Mouse (Mus musculus) midbrain, embryonic 14.5 days (tissue): ENCODE results near the gene Snx8. TPM values are rescaled to one million over a fixed set of nuclear protein-coding genes. Genes with fewer than 3 reads are reported as not detected.

ENCODE experiments used
- ATAC-seq: fragments of 200-750 bp; cut with Nextera tagmentation; 2 replicates; pipeline ENCODE4 v1.8.0; 2017; ENCODE audit warnings: moderate number of reproducible peaks, moderate library complexity; ENCODE audit not compliant: low FRiP score, low TSS enrichment
- DNase-seq: peaks from one replicate; pipeline ENCODE4 v3.0.0-alpha.2; 2015
- H3K27ac ChIP-seq: fragments of 300-500 bp; sonication (generic); replicated peaks from 2 replicates; pipeline ENCODE4 v1.5.1; 2014; ENCODE audit warnings: mild to moderate bottlenecking, low read depth, low read length, moderate library complexity
- H3K27me3 ChIP-seq: fragments of 300-500 bp; sonication (generic); 2 replicates; pipeline ENCODE4 v1.6.1; 2014; ENCODE audit warnings: low read length, control low read depth, mixed read lengths; ENCODE audit not compliant: control insufficient read depth, insufficient read depth
- H3K36me3 ChIP-seq: fragments of 300-500 bp; sonication (generic); 2 replicates; pipeline ENCODE4 v1.6.1; 2014; ENCODE audit warnings: low read length, control low read depth; ENCODE audit not compliant: control insufficient read depth, insufficient read depth
- H3K4me1 ChIP-seq: fragments of 300-500 bp; sonication (generic); 2 replicates; pipeline ENCODE4 v1.6.1; 2014; ENCODE audit warnings: mild to moderate bottlenecking, antibody characterized with exemption, low read length, control low read depth; ENCODE audit not compliant: control insufficient read depth, insufficient read depth
- H3K4me2 ChIP-seq: fragments of 300-500 bp; sonication (generic); 2 replicates; pipeline ENCODE4 v1.6.1; 2014; ENCODE audit warnings: mild to moderate bottlenecking, low read length, moderate library complexity
- H3K4me3 ChIP-seq: fragments of 300-500 bp; sonication (generic); replicated peaks from 2 replicates; pipeline ENCODE4 v1.5.1; 2014; ENCODE audit warnings: low read depth, low read length
- H3K9ac ChIP-seq: fragments of 300-500 bp; sonication (generic); replicated peaks from 2 replicates; pipeline ENCODE4 v1.6.1; 2014; ENCODE audit warnings: mild to moderate bottlenecking, low read length, moderate library complexity
- H3K9me3 ChIP-seq: fragments of 300-500 bp; sonication (generic); 2 replicates; pipeline ENCODE4 v1.6.1; 2016; ENCODE audit warnings: low read length, control low read depth, mixed read lengths; ENCODE audit not compliant: control insufficient read depth
- WGBS: fragments of 180-500 bp; shearing (Covaris S2); extraction: QIAGEN DNeasy Blood & Tissue Kit; methylation state at CpG from one replicate; pipeline ENCODE4 v1.1.7; 2014; 5-methylcytosine and 5-hydroxymethylcytosine counted together
- polyA plus RNA-seq: library from polyadenylated mRNA; unstranded; fragments of >200 nt; fragmentation: Nextera tagmentation; extraction: Ambion mirVana; gene quantifications from 2 replicates; pipeline ENCODE4 v1.2.1, GENCODE M21; 2014

Gene Snx8
- polyA plus RNA-seq, 1 experiment from 2014 or later = 13.4 TPM

DNA sequence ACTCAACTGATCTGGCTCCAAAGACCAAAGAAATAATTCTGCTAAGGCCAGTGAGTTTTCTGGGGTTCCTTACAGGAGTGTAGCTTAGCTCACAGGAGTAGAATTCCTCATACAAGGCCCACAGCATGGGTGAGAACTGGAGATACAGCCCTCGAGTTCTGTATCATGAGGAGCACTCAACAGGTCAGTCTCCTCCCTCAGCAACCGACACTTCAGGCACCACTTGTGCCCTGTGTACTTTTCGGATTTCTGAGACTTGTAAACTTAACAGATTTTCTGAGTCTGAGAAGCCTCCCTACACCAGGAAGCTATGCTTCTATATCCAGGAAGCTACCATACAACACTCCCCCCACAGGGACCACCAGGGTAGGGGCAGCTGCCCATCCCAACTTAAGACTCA is 49.2 kb downstream of the Snx8 start:
- no peak for ATAC-seq
- 91% methylated on average over 3 of the region's 3 CpGs for WGBS
- Histone ChIP-seq H3K36me3 (peaks cover 40% of the 10 kb centered on the region), H3K27me3 (no peaks in the 10 kb centered on the region), H3K9ac (no peak overlapping the region), H3K4me1 (no peaks in the 10 kb centered on the region), H3K4me3 (no peak overlapping the region), H3K9me3 (no peaks in the 10 kb centered on the region), H3K4me2 (no peak overlapping the region), H3K27ac (no peak overlapping the region)
- DNase-seq = no peak

- Histone ChIP-seq H3K27ac (no peak overlapping the region), H3K27me3 (no peaks in the 10 kb centered on the region), H3K36me3 (peaks cover 30% of the 10 kb centered on the region), H3K4me2 (no peak overlapping the region), H3K4me3 (no peak overlapping the region), H3K9ac (no peak overlapping the region), H3K9me3 (no peaks in the 10 kb centered on the region), H3K4me1 (no peaks in the 10 kb centered on the region)
- ATAC-seq (no peak), DNase-seq (no peak)
- WGBS = 99% methylated on average over 4 of the region's 4 CpGs
Observed at GRCm38 (mm10) chr5:140338779-140339178, 50.3 kb downstream of the Snx8 start.

- Histone ChIP-seq H3K4me3 (no peak overlapping the region), H3K27me3 (no peaks in the 10 kb centered on the region), H3K36me3 (peaks cover 23% of the 10 kb centered on the region), H3K4me1 (no peaks in the 10 kb centered on the region), H3K4me2 (no peak overlapping the region), H3K9ac (no peak overlapping the region), H3K9me3 (no peaks in the 10 kb centered on the region), H3K27ac (no peak overlapping the region)
- WGBS = 80% methylated on average over 1 of the region's 1 CpGs
- DNase-seq (peak; percentile 70), ATAC-seq (no peak)
Observed at GRCm38 (mm10) chr5:140336680-140337079, 52.4 kb downstream of the Snx8 start.

- Histone ChIP-seq H3K36me3 (peaks cover 8% of the 10 kb centered on the region; the same call in 1 of the 2 replicates), H3K9me3 (no peaks in the 10 kb centered on the region), H3K27me3 (no peaks in the 10 kb centered on the region), H3K4me3 (no peak overlapping the region), H3K27ac (no peak overlapping the region), H3K4me1 (peaks cover 7% of the 10 kb centered on the region), H3K9ac (no peak overlapping the region), H3K4me2 (no peak overlapping the region)
- no peak for ATAC-seq
- 28% methylated on average over 2 of the region's 2 CpGs for WGBS
- peak; percentile 44 for DNase-seq
Observed at GRCm38 (mm10) chr5:140333631-140334030, 55.4 kb downstream of the Snx8 start.

DNA sequence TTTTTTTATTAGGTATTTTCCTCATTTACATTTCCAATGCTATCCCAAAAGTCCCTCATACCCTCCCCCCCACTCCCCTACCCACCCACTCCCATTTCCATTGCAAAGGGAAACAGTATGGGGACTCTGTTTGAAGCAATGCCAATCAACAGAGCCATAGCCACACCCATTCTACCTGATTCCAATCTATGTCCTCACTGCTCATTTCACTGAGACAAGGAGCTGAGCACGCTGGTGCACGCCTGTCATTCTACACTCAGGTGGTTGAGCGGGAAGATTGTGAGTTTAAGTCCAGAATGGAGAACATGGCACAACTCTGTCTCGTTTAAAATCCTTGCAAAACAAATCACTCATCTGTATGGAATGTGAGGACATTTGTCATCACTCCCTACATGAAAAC is 56.5 kb downstream of the Snx8 start:
- H3K27ac ChIP-seq = no peak overlapping the region; the same call in 1 of the 2 replicates
- no peak overlapping the region; the same call in 1 of the 2 replicates for H3K4me2 ChIP-seq
- WGBS = 75% methylated on average over 4 of the region's 4 CpGs
- peaks cover 12% of the 10 kb centered on the region for H3K36me3 ChIP-seq
- no peak overlapping the region for H3K4me3 ChIP-seq
- no peak for ATAC-seq
- peaks cover 7% of the 10 kb centered on the region for H3K4me1 ChIP-seq
- no peaks in the 10 kb centered on the region for H3K9me3 ChIP-seq
- no peak for DNase-seq
- H3K9ac ChIP-seq = no peak overlapping the region
- H3K27me3 ChIP-seq = no peaks in the 10 kb centered on the region

GRCm38 (mm10) chr5:140331615-140332512 is 57.2 kb downstream of the Snx8 start, which contains the start of gene Mrm2:
Mrm2 (minus strand) TSS chr5:140331898.
- 1% methylated on average over 39 of the region's 39 CpGs for WGBS
- H3K27ac ChIP-seq = peak within 1 kb of the TSS; percentile 81

GRCm38 (mm10) chr5:140324058-140324457 is 65.0 kb downstream of the Snx8 start:
- 96% methylated on average over 5 of the region's 5 CpGs for WGBS
- Histone ChIP-seq H3K36me3 (peaks cover 16% of the 10 kb centered on the region), H3K4me1 (peaks cover 11% of the 10 kb centered on the region), H3K9ac (no peak overlapping the region), H3K27ac (no peak overlapping the region), H3K4me2 (no peak overlapping the region), H3K27me3 (no peaks in the 10 kb centered on the region), H3K9me3 (no peaks in the 10 kb centered on the region), H3K4me3 (no peak overlapping the region)
- DNase-seq (no peak), ATAC-seq (no peak)

More at GRCm38 (mm10) chr5:140331615-140332512, 57.2 kb downstream of the Snx8 start, which contains the start of gene Mrm2:
- peak within 1 kb of the TSS; percentile 77 for H3K9ac ChIP-seq
- H3K36me3 ChIP-seq = peaks cover 13% of the 10 kb centered on the region
- DNase-seq = peak; percentile 91
- H3K27me3 ChIP-seq = no peaks in the 10 kb centered on the region
- ATAC-seq = peak; percentile 81; the same call in 1 of the 2 replicates
- H3K4me1 ChIP-seq = peaks cover 7% of the 10 kb centered on the region
- H3K9me3 ChIP-seq = no peaks in the 10 kb centered on the region
- H3K4me3 ChIP-seq = peak within 1 kb of the TSS; percentile 70
- H3K4me2 ChIP-seq = peak within 1 kb of the TSS; percentile 92

GRCm38 (mm10) chr5:140321756-140322575 is 67.1 kb downstream of the Snx8 start:
- Histone ChIP-seq H3K27ac (peak overlapping the region; percentile 78), H3K9ac (peak overlapping the region; percentile 98), H3K4me2 (peak overlapping the region; percentile 78), H3K4me3 (peak overlapping the region; percentile 91), H3K4me1 (peaks cover 11% of the 10 kb centered on the region), H3K36me3 (peaks cover 3% of the 10 kb centered on the region; the same call in 1 of the 2 replicates), H3K9me3 (no peaks in the 10 kb centered on the region), H3K27me3 (no peaks in the 10 kb centered on the region)
- WGBS = 1% methylated on average over 17 of the region's 17 CpGs
- ATAC-seq = no peak
- DNase-seq = peak; percentile 55
